Mouse (Mus musculus) lung, postnatal 10 days (tissue): Measurements from ENCODE around the gene Cramp1l.

ENCODE experiments used
- DNase-seq: peaks from one replicate; pipeline ENCODE4 v3.0.0; 2021

The Cramp1l gene

GRCm38 (mm10) chr17:25015655-25016291 lies at the start of gene Cramp1l, which contains the start of gene Ift140:
Cramp1l (minus strand) TSS chr17:25015788.
Ift140 (plus strand) TSS chr17:25016085.
- DNase-seq, result peak; percentile 99

DNA sequence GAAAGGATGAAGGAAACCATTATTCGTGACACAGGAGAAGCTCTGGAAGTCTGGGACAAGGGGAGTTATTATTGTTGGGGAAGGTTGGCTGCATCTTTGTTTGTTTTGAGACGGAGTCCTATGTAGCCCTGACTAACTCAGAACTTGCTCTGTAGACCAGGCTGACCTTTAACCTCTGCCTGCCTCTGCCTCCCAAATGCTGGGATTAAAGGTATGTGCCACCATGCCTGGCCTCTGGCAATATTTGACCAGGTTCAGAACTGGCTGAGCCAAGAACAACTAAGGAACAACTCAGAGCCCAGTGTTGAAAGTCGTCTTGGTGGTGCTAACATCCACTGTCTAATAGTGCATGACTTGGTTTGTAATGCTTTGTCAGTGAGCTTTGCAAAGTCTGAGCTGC lies 49.6 kb upstream of the Cramp1l start:
- DNase-seq, result no peak

- peak; percentile 87 for DNase-seq
Measured at GRCm38 (mm10) chr17:25064351-25064750, 48.8 kb upstream of the Cramp1l start.

DNA sequence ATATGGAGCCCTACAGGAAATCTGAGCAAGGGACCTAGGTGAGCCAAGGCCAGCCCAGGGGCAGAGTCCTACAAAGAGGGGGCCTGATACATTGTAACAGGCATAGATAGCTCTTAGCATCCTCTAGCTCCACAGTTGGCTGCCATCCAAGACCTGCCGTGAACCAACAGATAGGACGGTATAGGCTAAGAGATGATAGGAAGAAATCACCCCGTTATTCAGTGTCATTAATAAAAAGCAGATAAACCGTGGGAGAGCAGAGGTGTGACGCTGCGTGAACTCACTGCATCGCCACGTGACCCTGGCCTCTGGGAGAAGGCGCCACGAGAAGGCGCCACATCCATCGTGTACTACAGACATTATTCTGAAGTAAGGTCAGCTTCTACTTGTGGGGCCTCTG lies 48.3 kb upstream of the Cramp1l start:
- DNase-seq, result no peak

DNA sequence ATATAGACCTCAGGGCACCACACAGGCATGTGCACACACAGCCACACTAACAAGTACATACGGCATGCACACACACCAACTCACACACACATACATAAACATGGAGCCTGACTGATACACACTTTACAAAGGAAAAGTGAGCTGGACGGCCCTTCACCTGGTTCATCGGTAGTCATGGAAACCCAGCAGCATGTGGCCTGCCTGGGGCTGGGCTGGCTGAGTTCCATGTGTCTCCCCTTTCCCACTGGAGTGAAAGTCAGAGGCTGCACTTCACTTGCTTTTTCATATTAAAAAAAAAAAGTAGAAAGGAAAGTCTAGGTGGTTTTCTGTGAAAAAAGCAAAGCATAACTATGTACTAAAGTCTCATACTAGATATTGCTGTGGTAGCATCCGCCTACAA lies 47.7 kb upstream of the Cramp1l start:
- no peak for DNase-seq

DNA sequence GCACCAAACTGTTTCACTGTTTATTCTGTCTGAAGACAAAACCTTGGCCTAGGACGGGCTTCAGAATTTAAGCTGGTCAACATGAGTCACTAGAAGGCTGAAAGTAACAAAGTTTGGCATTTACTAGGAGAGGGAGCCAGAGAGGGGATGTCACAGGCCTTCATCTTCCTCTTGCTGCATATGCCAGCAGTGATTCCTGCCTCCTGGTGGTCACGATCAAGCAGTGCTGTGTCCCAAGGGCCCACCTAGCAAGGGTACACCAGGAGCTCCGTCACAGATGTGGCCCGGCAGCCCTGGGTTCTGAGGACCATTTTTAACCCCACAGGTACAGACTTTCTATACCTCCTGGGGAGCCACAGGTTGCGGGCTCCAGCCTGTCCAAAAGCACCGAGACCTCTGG lies 41.5 kb upstream of the Cramp1l start:
- no peak for DNase-seq

- no peak for DNase-seq
Measured at GRCm38 (mm10) chr17:25053274-25053673, 37.7 kb upstream of the Cramp1l start.

DNA sequence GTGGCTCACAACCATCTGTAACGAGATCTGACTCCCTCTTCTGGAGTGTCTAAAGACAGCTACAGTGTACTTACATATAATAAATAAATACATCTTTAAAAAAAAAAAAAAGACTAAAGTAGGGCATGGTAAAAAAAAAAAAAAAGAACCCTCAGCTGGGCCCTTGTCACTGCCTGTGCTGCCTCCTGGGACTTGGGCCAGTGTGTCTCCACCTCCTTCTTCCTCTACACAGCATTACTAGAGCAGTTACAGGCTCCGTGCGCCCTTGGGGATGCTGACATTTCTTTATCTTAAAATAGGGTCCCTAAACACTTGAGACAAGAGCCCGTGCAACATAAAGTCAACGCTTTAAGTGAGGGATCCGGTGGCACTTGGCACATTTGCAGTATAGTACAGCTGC lies 31.6 kb upstream of the Cramp1l start:
- no peak for DNase-seq

GRCm38 (mm10) chr17:25045281-25045680 lies 29.7 kb upstream of the Cramp1l start:
- DNase-seq, result no peak

DNA sequence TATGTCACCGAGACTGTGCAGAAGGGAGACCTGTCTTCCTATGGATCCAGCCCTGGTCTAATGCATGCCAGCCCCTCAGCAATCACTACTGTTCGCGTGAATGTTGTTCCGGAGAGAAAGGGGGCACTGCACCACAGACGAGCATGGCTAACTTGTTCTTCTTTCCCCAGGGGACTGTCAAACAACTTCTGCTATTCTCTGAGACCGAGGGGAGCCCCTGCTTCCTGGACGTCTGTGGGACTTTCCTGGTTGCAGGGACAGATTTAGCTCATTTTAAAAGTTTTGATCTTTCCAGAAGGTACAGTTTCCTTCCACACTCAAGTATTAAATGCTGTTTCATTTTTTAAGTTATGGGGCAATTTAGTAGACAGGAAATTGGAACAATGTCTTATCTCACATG lies 29.3 kb upstream of the Cramp1l start:
- no peak for DNase-seq

- peak; percentile 14 for DNase-seq
Measured at GRCm38 (mm10) chr17:25036183-25036582, 20.6 kb upstream of the Cramp1l start.

DNA sequence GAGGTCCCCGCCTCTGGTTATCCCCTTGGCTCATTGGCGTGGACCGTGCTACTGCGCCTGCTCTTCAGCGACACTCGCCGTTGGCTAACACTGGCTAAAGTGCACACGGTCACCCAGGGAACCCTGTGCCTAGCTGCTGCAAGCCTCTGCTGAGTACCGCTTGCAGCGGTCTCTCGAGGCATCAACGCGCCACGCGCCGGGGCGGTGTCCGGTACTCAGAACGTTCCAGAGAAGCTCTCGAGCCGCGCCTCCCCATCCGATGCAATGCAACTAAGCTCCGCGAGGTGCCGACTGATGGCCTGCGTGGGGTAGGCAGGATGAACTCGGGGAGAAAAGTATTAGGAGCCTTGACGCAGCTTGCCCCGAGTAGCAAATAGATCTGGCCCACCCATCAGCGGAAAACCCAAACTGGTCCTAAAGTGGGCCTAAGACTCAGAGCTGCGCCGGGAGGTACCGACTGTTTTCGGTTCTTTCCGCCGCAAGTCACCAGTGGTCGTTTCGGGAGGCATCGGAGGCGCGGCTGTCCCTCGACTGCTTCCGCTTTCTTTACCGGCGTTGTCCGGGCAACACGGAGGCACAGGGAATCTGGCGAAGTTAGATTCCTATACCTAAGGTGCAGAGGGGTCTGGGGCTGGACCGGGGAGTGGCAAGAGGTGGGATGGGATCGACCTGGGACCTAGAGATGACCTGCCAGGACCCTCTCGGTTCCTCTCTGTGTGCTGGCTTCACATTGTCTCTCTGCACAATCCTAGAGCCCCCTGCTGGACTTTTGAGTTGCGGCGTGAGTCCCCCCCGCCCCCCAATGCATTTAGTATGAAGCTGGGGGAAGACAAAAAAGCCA lies 924 bp upstream of the Cramp1l start:
- peak; percentile 87 for DNase-seq

DNA sequence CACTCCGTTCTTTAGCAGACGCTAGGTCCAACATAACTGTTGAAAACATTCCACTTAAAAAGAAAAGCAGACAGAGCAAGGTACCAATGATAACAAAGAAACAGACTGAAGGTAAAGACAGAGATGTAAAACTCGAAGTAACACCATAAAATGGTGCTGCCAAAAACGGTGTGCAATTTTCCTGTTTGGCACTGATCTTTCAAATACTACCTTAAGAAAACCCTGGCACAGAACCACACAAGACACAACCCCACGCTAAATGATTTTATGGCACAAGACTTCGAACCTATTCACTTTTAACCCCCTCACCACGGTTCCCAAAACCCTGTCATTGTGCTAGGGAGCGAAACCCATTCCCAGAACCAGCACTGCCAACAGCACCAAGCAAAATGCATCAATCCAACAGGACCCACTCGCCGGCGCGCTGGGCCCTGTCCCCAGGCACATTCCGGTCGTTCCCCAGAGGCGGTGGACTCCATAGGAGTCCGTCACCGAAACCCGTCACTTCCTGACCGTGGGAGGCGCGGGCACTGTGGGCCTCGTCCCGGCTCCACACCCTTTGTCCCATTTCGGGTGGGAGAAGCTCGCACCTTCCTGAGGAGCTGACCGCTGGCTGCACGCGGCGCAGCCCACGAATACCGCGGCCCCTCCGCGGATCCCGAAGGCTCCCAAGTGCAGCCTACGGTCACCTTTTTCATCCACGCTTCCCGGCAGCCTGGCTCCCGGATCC lies 582 bp downstream of the Cramp1l start:
- peak; percentile 61 for DNase-seq

- peak; percentile 48 for DNase-seq
Measured at GRCm38 (mm10) chr17:25013606-25014501, 1.7 kb downstream of the Cramp1l start.

GRCm38 (mm10) chr17:25007480-25007879 lies 8.1 kb downstream of the Cramp1l start:
- DNase-seq, result no peak

- no peak for DNase-seq
Measured at GRCm38 (mm10) chr17:25005102-25005501, 10.5 kb downstream of the Cramp1l start.

GRCm38 (mm10) chr17:24994721-24995120 lies 20.9 kb downstream of the Cramp1l start:
- no peak for DNase-seq

- DNase-seq, result no peak
Measured at GRCm38 (mm10) chr17:24987221-24987620, 28.4 kb downstream of the Cramp1l start.

DNA sequence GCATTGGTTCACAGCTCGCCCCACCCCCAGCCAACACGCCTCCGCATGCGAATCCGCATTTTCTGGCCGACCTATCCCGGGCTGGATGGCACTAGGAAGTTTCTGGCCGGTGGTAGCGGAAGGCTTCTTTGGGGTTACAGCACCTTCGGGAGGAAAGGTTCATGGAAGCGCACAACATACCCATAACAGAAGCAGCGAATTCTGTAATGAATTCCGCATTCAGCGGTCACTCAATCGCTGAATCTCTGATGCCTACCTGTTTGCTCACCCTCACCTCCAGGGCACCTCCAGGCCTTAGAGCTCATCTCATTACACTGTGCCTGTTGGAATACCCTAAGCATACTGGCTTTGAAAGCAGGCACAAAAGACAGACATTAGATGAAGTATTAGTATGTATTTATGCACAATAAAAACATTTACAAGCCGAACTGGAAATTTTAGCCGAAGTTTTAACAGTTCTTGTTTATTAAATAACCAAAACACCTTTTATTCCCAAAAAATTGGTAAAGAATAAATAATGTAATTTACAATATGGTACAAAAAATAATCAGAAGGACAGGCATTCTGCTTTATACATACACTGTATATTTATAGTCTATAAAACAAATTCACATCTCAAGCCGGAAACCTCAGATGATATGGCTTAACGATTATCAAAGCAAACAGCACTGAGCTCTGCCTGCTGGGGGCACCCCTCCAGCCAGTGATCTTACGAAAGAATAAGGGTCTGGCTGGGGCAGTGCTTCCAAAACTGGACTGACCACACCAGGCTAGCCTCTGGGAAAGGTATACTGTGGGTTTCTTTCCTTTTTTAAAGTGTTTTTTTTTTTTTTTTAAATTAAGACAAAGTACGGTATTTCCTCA lies 54.5 kb downstream of the Cramp1l start:
- DNase-seq, result no peak

DNA sequence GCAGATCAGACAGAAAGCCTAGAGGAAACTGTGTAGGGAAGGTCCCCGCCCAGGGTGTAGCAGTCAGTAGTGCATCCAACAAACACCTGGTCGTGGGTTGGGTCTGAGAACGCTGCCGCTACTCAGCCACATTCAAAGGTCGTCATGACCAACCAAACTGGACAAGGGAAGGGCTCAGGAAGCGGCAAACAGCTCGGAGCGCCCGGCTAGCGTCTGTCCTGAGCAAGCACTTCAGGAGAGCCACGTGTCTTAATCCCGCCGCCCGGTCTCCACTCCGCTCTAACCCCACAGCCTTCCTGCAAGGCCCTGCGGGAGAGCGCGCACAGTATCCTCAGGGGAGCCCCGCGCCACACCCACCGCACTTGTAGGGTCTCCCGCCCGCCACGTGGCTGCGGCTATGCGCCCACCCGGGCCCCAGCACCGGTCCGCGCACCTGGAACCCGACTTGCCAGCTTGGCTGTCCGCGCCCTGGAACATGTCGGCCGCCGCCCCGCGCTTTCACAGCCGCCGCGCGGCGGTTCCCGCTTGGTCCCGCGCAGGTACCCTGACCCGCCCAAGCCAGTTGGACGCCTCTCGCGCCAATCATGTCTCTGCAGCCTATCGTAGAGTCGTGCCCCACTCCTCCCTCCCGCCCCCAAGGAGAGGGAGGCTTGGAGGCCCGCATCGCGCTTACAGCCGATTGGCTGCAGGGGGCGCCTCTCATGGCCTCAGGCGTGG lies 55.3 kb downstream of the Cramp1l start, which contains the start of gene Jpt2:
Gene Jpt2 (minus strand): TSS at position 555 of the 717 bp plus-strand sequence.
- DNase-seq, result peak; percentile 99

- DNase-seq, result no peak
Measured at GRCm38 (mm10) chr17:24959371-24959770, 56.2 kb downstream of the Cramp1l start.
